Mouse (Mus musculus) embryonic fibroblast, embryonic 13.5 days (primary cell): ENCODE data around the gene Cables2.

ENCODE experiments used
- CTCF ChIP-seq: IDR thresholded peaks from 2 replicates; pipeline ENCODE4 v1.5.1; 2011; ENCODE audit warnings: mild to moderate bottlenecking, control low read depth, low read length, moderate library complexity, borderline replicate concordance; ENCODE audit not compliant: insufficient read depth
- POLR2A ChIP-seq: IDR thresholded peaks from 2 replicates; pipeline ENCODE4 v1.6.1; 2011; ENCODE audit warnings: low read depth, mild to moderate bottlenecking, control low read depth, low read length, moderate library complexity

- TF ChIP-seq CTCF (no peak), POLR2A (no peak; the same call in 1 of the 2 replicates)
Observed at GRCm38 (mm10) chr2:180256296-180257000, 16.8 kb downstream of the Cables2 start.
